Mouse (Mus musculus): Measurements from ENCODE around the gene Cnot3.

GRCm38 (mm10) chr7:3707027-3707426 is 62.0 kb downstream of the Cnot3 start:
- TF ChIP-seq TAL1 (IDR thresholded peaks at IDR 0.05; ENCODE audit: low read length) (no peak), GATA1 (IDR thresholded peaks at IDR 0.05; ENCODE audit: low read length) (no peak)

Data from erythroblast, embryonic 14.5 days (primary cell).